Mouse (Mus musculus): ENCODE data around the gene Fabp1.

DNA sequence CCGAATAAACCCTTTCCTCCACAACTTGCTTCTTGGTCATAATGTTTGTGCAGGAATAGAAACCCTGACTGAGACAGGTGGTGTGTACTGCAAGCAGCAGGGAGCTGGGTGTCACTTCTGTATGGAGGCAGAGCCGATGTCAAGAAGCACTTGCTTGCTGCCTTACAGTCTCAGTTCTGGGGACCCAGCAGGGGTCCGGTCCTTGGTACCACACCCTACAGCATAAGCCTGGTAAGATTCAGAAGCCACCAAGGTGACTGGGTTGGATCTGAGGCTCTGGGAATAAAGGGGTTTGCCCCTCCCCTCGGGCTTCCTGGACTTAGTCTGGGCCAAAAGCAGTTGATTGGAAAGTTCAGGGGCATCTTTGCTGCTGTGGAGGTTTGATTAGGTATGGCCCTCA is 46.1 kb upstream of the Fabp1 start:
- TF ChIP-seq MAZ (IDR thresholded peaks at IDR 0.05; ENCODE audit: low read depth, low read length), result no peak
- TF ChIP-seq POLR2A (IDR thresholded peaks at IDR 0.05; ENCODE audit: low read depth, low read length), result no peak
- TF ChIP-seq MAX (IDR thresholded peaks at IDR 0.05; ENCODE audit: low read length), result no peak
- no peak for TF ChIP-seq E2F4 (IDR thresholded peaks at IDR 0.05; ENCODE audit: insufficient replicate concordance, low read depth, low read length)
- no peak for TF ChIP-seq NRF1 (IDR thresholded peaks at IDR 0.05; ENCODE audit: low read depth, low read length)
- no peak for TF ChIP-seq EP300 (IDR thresholded peaks at IDR 0.05; ENCODE audit: low read length)
- TF ChIP-seq BHLHE40 (IDR thresholded peaks at IDR 0.05; ENCODE audit: low read depth, low read length), result no peak
- no peak for TF ChIP-seq ZMIZ1 (IDR thresholded peaks at IDR 0.05; ENCODE audit: low read depth, low read length)

Data from CH12.LX (cell line).